Mouse (Mus musculus) embryo, embryonic 11 days (tissue): ENCODE data around the gene Grin1.
A peak's percentile ranks its signal among the peaks of the same experiment; 100 is the strongest.
"Not testable (repeated sequence)": the region's sequence is repeated elsewhere in the genome, so short reads cannot be mapped to it uniquely, and the experiment has no call there.

Experiments used
- DNase-seq: peaks from one replicate; pipeline ENCODE4 v3.0.0-alpha.2; 2015

The Grin1 gene

GRCm38 (mm10) chr2:25286314-25286713 is 32.7 kb downstream of the Grin1 start:
- no peak for DNase-seq

DNA sequence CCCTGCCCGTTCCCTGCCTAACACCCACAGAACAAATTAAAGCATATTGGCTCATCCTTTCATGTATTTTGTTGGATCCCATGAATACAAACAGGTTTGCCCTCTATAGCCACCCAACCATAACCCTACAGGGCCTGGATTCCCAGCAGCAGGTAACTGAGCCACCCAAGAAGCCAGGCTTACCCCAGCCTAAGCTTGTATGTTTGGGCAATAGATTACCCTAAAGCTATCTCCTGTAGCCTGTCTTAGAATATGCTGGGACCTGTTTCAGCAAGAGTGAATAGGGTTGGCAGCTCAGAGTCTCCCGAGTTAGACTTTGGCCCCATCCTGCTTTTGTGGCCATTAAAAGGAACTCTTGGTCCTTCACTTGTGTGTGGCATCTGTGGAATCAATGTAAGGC is 33.4 kb downstream of the Grin1 start:
- DNase-seq, result no peak

DNA sequence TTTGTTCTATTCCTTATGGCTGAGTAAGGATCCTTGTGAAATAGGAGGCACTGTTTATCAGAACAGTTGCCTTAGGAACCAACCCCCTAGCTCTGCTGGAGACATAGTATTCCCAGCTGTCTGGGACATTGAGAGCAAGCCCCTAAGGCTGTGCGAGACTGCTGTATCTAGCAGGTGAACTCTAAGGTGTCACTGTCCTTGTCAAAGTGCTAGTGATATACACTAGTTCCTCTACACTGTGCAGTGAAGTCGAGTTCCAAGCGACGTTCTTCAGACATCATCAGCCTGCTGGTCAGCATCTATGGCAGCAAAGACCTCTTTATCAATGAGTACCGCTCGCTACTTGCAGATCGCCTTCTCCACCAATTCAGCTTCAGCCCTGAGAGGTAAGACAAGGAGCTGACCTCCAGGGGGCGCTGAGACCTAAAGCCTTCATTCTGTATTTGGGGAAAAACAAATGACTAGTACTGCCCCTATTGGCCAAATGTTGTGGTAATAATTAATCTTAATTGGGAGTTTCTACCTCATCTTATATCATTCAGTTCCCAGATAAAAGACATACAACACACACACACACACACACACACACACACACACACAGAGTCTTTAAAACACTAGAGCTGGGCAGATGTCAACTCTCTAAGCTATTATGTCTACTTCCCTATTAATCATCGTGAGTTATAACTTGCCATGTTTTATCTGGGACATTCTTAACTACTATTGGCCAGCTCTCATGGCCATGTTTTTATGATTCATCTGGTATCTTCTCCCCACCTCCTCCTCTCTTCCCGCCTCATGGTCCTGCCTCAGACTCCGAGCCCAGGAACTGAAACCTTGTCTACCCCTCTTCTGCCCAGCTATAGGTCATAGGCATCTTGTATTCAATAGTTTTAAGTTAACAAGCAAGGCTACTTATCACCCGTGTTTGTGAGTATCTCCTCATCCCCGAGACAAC is 39.8 kb downstream of the Grin1 start:
- DNase-seq, result peak; percentile 86

DNA sequence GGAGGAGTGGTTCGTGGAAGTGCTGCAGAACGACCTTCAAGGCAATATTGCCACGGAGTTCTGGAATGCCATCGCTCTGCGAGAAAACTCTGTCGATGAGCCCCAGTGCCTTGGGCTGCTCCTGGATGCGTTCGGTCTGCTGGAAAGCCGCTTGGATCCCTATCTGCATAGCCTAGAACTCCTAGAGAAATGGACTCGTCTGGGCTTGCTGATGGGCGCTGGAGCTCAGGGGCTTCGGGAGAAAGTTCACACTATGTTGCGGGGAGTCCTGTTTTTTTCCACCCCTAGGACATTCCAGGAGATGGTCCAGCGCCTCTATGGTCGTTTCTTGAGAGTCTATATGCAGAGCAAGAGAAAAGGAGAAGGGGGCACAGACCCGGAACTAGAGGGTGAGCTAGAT is 46.0 kb downstream of the Grin1 start:
- DNase-seq, result no peak

- no peak for DNase-seq
Measured at GRCm38 (mm10) chr2:25272515-25272914, 46.5 kb downstream of the Grin1 start.

DNA sequence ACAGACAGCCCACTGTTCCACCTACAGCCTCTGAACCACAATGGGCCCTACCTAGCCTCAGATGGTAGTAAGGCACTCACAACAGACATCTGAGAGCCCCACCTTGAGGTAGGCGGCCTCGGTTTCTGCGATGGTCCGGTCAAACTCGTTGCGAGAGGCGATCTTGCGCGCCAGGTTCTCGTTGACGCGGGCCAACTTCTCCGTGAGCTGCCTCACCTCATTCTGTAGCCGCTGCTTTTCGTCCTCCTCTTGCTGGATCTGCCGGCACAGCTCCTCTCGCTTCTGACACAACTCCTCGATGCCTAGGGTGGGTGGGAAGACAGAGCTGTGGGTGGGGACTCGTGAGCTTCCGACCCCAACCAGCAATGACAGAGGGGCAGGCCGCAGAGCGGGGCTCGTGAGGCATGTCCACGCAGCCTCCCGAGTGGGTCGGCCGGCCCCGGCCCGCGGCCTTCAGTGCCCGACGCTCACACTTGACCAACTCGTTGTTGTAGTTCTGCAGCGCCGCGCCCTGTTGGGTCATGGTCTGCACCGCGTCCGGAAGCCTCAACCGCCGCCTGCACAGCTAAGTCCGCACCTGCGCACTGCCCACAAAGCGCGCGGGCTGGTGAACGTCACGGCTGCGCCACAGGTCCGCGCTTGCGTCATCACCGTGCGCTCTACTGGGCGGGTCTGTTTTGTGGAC is 47.0 kb downstream of the Grin1 start, which contains the start of the genes Ssna1 and Anapc2:
TSS of gene Ssna1 (minus strand) at position 612 of the 685 bp plus-strand sequence.
TSS of gene Anapc2 (plus strand) at position 652 of the 685 bp plus-strand sequence.
- peak; percentile 99 for DNase-seq

DNA sequence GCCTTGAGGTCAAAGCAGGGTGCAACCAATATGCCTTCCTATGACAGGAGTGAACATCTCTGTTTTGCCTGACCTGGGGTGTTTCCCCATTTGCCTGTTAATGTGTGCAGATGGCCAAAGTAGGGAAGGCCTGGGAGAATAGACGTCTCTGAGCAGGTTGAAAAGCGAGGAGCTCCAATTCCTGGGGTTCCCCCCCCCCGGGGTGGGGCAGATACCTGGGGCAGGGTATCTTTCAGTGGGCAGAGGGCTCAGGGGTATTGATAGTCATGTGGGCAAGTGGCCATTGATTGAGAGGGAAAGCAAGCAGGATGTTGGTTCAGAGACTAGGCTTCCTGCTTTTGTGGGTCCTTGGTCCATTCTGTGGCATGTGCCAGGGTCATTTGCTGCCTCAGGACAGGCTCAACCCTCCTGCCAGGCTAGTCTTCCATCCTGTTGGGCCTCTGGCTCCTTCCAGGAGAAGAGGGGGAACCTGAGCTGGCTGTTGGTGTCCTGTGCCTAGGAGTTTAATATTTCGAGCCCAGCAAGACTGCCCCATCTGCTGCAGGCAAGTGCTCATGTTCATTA is 51.2 kb downstream of the Grin1 start:
- DNase-seq, result no peak

DNA sequence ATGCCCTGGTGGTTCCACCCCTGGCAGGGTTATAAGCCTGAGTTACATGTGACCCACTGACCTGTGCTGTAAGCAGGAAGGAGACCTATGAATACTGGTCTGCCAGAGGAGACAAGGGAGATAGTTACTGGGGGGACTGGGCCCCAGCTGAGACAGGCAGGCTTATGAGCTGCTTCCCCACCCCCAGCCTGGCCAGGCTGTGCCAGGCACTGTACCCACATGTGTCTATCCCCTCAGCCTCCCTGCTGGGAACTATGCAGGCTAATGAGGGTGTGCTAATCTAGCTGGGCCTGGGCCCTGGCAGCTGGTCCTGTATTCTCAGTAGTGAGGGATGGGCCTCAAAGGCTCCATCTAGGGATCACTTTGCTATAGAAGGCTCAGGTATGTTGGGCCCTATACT is 51.7 kb downstream of the Grin1 start:
- no peak for DNase-seq

- no peak for DNase-seq
Measured at GRCm38 (mm10) chr2:25266720-25267119, 52.3 kb downstream of the Grin1 start.

DNA sequence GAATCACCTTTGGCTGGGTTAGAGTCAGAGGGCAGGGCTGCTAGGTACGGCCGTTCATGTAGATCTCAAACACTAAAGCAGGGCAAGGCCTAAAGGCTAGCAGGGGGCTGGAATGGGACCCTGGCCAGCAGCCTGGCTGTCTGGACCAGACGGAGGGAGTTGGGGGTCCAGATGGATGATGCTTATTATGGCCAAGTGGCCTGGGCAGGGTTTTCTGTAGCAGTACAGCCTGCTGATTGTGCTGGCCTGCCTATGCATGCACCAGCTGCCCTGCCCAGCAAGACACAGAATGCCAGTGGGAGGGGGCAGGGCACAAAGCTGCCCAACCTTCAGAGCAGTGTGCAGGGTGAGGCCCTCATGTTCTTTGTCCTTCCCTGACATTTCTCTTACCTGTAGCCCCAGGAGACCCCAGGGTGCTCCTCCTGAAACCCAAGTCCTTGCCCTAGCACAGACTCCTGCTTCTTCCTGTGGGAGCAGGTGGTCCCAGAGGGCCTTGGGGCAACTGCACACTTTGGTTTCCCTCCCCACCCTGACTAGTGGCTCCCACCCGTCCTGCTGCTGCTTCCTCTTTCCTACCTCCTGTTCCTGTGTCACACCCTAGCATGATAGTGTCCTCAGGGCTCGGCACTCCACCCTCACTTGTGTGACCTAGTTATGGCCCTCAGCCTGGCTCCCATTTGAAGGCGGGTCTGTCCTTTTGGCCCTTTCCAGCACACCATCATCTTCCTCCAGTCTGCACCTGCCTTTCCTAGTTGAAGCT is 52.9 kb downstream of the Grin1 start:
- no peak for DNase-seq

- no peak for DNase-seq
Measured at GRCm38 (mm10) chr2:25264851-25265250, 54.1 kb downstream of the Grin1 start.

DNA sequence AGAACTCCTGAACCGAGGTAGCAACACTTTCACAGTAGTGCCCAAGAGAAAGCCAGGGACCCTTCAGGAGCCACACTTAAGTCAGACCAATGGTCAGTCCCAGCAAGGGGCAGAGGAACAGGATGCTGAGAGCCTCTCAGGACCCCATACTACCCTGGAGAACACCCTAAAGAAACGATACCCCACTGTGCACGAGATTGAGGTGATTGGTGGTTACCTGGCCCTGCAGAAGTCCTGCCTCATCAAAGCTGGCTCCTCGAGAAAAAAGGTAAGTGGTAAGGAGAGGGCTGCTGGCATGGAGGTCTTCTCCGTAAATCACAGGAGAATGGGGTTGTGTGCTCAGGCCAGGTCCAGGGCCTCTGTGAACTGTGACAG is 54.7 kb downstream of the Grin1 start:
- no peak for DNase-seq

DNA sequence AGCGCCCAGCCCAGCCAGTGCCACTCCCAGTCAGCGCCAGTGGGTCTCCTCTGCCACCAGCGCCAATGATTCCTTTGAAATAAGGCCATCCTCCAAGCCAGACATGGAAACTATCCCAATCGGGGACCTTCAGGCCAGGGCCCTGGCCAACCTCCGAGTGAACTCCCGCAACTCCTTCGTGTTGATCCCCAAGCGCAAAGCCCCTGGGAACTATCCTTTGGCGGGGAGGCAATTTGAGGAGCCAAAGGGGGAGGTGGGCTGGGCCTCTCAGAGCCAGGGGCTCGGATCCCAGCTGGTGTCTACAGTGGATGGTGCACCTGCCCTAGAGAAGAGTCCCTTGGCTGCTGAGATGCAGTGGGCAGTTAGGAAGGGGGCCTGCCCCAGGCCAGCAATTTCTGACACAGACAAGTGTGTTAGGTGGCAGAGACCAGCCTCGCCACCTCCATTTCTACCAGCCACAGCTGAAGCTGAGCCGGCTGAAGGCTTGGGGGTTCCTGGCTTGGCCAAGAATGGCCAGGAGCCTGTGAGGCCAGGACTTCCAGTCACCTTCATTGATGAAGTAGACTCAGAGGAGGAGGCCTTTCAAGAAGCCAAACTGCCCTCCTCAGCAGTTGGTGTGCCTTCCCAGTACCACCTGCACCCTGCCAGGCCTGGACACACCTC is 55.2 kb downstream of the Grin1 start:
- no peak for DNase-seq

DNA sequence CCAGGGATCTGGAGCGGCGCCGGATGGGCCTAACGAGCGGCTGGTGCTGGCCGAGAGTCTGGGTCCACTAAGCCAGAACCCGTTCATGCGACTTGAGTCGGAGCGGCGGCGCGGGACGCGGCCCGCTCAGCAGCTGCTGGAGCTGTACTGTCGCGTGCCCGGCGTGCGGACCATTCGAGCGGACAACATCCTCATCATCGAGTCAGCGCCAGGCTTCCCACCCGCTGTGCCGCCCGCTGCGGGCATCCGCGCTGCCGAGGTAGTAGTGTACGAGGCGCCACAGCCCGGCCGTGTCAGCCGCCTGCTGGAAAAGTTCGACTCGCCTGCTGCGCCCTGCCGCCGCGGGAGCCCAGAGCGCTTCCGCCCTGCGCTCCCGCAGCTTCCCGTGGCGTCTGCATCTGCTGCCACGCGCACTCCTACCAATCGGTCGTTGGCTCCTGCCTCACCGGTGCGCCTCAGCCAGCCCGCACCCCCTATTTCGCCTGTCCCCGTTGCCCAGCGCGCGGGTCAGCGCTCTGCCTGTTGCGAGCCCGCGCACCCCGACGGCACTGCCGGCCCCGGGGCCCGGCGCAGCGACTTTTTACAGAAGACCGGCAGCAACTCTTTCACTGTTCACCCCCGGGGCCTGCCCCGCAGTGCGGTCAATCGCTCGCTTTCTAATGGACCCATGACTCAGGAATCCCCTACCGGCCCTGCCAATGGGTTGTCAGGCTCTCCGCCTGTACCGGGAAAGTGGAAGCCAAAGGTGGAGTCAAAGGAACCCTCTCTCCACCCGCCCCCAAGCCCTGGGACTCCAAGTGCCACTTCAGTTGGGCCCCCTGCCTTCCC is 56.0 kb downstream of the Grin1 start:
- peak; percentile 57 for DNase-seq

- DNase-seq, result peak; percentile 97
Measured at GRCm38 (mm10) chr2:25262291-25262767, 56.7 kb downstream of the Grin1 start, which contains the start of gene Tprn. Tprn (plus strand) TSS chr2:25262618.

- no peak for DNase-seq
Measured at GRCm38 (mm10) chr2:25261870-25262269, 57.1 kb downstream of the Grin1 start.

GRCm38 (mm10) chr2:25258887-25259286 is 60.1 kb downstream of the Grin1 start:
- no peak for DNase-seq

- DNase-seq, result not testable (repeated sequence)
Measured at GRCm38 (mm10) chr2:25257250-25257649, 61.7 kb downstream of the Grin1 start.

GRCm38 (mm10) chr2:25256443-25257109 is 62.4 kb downstream of the Grin1 start:
- DNase-seq, result peak; percentile 30

GRCm38 (mm10) chr2:25255284-25255779 is 63.7 kb downstream of the Grin1 start, which contains the start of gene Tmem203:
Tmem203 (plus strand) TSS chr2:25255439.
- DNase-seq, result peak; percentile 94
